Mouse (Mus musculus): ENCODE data around the gene Ngrn. TPM values are rescaled to one million over a fixed set of nuclear protein-coding genes. Genes with fewer than 3 reads are reported as not detected.

The Ngrn gene
- total RNA-seq, 2 experiments from 2014 or later: 41.8 to 47.0 TPM

- no peak for DNase-seq (ENCODE audit: low spot score in 2 of 2)
Observed at GRCm38 (mm10) chr7:80257706-80258105, 3.3 kb upstream of the Ngrn start.

- peak in 1 of 2 experiments; percentile 7 for DNase-seq (ENCODE audit: low spot score in 2 of 2)
Observed at GRCm38 (mm10) chr7:80261372-80261990, 466 bp downstream of the Ngrn start.

DNA sequence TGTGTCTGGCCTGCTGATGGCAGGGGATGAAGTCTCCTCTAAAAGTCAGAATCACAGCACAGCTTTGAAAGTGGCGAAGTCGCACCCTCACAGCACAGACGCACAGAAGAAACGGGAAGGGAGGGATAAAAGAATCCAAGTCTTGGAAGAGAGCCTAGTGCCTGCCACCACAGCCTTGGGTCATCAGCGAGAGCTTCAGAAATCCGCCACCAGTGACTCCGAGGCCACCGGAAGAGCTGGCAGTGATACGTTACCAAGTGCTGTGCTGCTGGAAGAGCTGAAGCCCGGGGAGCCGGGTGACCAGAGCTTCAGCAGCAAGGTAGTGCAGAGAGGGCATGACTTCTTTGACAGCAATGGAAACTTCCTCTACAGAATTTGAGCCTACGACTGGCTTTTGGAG lies 3.6 kb downstream of the Ngrn start:
- no peak for DNase-seq (ENCODE audit: low spot score in 2 of 2)

DNA sequence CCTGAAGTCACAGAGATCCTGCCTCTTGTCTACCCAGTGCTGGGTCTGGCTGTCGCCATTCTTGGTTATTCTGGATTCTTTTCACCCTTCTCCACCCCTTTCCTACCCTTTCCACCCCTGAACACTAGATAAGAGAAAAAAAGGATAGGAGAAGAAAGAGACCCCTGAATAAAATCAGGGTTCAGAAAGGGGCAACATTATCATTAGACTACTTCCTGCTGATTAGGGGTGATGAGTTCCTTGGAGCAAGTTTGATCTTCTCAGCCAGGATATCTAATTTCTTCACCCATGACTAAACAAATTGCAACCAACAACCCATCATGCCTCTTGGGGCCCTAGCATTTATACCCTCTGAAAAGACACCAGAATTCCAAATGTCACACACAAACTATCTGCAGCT lies 6.7 kb downstream of the Ngrn start:
- no peak for DNase-seq (ENCODE audit: low spot score in 2 of 2)

DNA sequence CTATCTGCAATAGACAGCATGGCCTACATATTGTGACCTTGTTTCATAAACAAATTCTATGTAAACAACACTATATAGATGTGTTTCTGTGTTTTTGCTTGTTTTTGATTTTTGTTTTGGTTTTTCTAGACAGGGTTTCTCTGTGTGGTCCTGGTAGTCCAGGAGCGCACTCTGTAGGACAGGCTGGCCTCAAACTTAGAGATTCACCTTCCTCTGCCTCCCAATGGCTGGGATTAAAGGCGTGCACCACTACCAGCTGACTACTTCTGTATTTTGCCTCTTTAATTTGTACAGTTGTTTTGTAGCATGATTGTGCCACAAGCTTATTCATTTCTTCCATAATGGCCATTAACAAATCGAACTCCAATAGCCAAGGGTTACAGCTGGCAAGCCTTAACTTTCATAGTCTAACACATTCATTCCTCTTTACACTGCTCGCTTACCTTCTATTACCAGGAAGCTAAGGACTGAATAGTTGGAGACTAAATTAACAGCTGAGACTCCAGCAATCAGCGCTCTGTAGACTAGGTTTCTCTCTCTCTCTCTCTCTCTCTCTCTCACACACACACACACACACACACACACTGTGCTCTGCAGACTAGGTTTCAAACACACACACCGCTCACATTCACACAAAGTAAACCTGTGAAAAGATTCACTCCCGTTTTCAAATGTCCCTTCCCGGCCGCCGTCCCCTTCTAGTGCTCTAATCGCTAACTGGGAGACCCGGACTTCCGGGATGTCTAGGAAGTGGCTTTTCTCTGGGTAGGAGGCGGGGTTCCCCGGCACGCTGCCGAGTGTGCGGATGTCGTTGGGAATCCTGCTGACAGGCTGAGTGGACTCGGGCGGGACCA lies 8.1 kb downstream of the Ngrn start, which contains the start of gene Vps33b:
Gene Vps33b, plus strand, starts transcription at position 753 of the 854 bp plus-strand sequence.
- DNase-seq (ENCODE audit: low spot score in 2 of 2): peak; percentile 96 to 99

DNA sequence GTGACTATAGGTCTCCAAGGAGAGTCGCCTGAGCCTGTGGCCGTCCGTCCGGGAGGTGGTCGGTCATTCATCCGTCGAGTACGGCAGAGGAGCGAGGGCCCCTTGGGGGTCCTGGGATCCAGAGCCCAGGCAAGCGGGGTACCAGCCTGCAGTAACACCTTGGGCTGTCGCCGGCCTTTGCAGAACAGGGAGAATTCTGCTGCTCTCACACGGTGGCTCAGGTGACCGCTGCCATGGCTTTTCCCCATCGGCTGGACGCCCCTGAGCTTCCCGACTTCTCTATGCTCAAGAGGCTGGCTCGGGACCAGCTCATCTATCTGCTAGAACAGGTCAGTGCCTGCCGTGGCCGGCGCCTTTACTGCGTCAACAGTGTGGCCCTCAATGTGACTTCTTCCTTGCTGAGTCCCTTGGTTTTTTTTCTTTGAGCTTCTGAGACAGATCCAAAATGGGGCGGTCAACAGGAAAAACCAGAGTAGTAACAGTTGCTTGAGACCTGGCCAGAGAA lies 8.8 kb downstream of the Ngrn start:
- DNase-seq (ENCODE audit: low spot score in 2 of 2): no peak

DNA sequence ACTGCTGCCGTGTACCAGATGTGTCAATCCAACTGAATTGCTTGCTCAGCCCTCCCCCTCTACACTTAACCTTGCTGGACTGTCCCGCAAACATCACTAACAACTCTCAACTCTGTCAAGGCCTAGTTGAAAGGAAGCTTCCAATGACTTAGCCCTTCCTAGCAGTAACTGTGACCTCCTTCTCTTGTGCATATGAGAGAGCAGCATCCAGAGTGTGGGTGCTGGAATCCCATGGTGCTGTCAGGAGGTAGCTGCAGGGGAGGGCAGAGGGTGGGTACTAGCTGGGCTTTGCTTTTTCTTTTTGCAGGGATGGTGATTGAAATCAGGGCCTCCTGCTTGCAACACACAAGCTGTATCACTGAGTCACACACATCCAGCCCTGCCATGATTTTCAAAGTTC lies 12.4 kb downstream of the Ngrn start:
- DNase-seq (ENCODE audit: low spot score in 2 of 2): no peak

DNA sequence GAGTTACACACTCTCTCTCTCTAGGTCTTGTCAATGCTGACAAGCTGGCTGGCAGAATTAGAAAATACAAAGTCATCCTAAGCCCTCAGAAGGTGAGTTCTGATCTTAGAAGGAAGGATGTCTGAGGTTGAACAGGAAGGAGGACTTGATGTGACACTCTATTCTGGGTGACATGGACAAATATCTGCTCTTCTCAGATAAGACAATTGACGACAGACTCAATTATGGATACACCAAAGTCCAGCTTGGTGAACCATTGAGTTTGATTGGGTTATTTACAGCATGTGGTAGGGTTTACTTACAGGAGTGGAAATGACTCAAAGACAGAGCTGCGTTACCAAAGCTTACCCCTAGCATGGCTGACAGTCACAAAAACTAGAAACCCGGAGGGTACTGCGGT lies 15.4 kb downstream of the Ngrn start:
- no peak for DNase-seq (ENCODE audit: low spot score in 2 of 2)

DNA sequence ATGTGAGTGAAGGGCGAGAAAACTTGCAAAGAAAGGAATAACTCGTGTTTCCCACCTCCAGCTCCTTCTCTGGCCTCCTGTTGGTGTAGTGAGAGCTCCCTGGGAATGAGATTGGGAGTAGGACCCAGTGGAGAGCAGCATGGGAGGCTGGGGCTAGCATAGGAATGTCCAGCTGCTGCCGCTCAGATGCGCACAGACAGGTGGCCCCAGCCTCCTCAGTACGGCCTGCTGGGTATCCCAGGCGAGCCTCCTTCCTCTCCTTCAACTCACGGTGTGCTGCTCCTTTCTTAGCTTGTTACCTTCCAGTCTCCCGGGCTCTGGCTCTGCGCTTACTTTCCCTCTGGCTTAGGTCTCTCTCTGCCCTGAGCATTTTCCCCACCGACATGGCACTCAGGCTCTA lies 19.0 kb downstream of the Ngrn start:
- DNase-seq (ENCODE audit: low spot score in 2 of 2): no peak

- DNase-seq (ENCODE audit: low spot score in 2 of 2): no peak
Observed at GRCm38 (mm10) chr7:80280998-80281397, 20.0 kb downstream of the Ngrn start.

DNA sequence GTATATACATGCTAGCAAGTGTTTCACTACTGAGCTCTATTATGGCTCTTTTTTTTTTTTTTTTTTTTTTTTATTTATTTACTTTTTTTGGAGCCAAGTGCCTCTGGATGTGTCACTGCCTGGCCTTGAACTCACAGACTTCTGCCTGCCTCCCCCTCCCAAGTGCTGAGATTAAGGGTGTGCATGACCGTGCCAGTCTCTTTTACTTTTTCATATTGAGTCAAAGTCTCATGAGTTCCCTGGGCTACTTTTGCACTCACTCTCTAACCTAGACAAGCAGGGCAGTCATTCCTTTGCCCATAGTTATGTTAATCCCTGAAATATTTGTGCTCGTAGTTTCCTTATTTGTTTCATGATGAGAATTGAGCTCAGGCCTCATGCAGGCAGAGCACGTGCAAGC lies 20.6 kb downstream of the Ngrn start:
- no peak for DNase-seq (ENCODE audit: low spot score in 2 of 2)

DNA sequence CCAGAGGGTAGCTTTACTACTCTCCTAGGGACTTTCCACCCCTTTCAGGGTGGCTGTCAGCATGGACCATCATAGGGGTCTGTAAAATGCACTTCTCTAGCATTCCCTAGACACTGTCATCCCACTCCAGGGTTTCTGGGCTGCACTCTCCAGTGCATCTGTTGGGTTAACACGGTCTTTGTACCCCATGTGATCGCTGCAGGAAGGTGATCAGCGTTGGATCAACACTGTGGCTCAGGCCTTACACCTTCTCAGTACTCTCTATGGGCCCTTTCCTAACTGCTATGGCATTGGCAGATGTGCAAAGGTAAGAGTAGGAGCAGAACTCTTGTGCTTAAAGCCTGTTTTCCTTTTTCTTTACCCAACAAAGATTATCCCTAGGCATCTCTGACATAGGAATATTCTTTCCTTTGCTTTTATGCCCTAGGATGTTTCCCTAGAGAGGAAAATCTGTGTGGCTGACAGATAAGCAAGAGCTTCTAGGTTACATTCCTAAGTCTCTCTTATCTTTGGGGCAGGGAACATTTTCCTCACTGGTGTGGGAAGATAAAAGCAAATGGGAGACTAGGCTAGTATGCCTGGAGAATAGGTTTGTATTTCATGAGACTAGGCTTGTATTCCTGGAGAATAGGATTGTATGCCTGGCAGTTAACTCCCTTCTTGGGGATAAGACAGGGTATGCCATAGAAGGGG lies 22.4 kb downstream of the Ngrn start:
- no peak for DNase-seq (ENCODE audit: low spot score in 2 of 2)

DNA sequence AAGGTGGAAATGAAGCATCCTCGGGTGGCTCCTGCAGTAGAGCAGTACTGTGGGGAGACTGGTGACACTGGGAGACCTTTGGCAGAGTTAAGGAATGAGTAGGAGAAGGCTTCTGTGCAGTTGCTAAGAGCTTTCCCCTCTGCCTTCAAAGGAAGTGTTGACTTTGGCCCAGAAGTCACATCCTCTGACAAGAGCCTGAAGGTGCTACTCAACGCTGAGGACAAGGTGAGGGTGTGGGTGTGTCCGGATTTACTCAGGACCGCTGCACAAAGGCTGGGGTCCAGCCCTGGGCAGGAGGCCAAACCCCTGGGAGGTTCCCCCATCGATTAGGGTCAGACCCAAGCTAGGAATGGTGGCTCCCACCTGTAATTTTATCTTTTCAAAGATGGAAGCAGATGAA lies 23.4 kb downstream of the Ngrn start:
- DNase-seq (ENCODE audit: low spot score in 2 of 2): no peak

DNA sequence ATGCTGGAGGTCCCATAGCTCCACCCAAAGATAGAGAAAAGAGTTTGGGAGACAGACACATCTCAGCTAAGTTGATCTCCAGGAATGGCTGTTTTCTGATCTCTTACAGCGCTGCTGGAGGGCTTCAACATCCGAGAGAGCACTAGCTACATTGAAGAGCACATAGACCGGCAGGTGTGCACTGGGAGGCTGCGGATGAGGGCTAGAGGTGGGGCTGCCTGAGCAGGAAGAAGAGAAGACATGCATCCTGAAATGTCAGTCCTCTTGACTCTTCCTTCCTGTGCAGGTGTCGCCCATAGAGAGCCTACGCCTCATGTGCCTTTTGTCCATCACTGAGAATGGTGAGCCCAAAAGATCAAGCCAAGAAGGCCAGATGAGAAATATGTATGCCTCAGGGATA lies 24.7 kb downstream of the Ngrn start:
- no peak for DNase-seq (ENCODE audit: low spot score in 2 of 2)

- DNase-seq (ENCODE audit: low spot score in 2 of 2): no peak
Observed at GRCm38 (mm10) chr7:80287736-80288135, 26.7 kb downstream of the Ngrn start.

DNA sequence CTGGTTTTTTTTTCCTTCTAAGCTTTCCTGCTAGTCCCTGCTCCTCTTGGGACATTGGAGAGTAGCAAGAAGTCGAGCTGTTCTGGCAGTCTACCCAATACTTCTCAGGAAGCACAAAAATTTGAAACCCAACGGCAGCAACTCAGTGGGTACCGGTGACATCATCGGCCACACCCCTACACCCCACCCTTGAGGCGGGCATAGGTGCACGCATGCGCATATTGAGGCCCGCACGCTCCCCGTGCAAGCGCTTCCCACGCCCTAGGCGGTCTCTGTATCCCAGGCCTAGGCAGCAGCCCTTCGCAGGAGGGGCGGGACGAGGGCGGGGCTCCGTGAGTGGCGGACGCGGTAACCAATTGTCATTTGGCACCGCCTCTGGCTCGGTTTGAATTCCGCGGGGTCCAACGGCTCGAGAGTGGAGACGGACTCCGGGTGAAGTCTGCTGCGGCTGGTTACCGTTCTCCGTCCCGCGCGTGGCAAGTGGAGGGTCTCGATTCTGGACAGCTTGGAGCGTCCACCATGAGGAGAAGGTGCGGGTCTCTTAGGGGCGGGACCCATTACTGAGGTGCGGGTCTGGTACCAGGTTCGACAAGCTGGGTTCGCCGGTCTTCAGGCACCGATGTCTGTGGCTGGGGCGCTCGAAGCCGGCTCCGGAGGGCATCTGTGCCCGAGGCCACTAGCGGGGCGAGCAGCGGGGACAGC lies 33.2 kb downstream of the Ngrn start, which contains the start of gene Prc1:
Gene Prc1, plus strand, starts transcription at position 389 of the 702 bp plus-strand sequence.
- peak; percentile 96 to 97 for DNase-seq (ENCODE audit: low spot score in 2 of 2)

GRCm38 (mm10) chr7:80294764-80295648 lies 34.0 kb downstream of the Ngrn start:
- no peak for DNase-seq (ENCODE audit: low spot score in 2 of 2)

DNA sequence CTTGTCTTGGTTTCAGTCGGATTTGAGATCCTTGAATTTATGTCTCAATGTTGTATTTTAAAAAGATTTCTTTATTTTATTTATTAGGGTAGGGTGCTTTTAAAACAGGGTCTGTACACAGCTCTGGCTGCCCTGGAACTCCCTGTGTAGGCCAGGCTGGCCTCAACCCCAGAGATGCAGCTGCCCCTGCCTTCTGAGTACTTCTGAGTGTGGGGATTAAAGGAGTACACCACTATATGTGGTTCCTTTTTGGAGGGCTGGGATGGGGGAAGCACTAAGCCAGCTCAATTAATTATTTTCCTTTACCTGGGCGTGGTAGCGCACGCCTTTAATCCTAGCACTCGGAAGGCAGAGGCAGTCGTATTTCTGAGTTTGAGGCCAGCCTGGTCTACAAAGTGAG lies 35.4 kb downstream of the Ngrn start:
- DNase-seq (ENCODE audit: low spot score in 2 of 2): no peak

DNA sequence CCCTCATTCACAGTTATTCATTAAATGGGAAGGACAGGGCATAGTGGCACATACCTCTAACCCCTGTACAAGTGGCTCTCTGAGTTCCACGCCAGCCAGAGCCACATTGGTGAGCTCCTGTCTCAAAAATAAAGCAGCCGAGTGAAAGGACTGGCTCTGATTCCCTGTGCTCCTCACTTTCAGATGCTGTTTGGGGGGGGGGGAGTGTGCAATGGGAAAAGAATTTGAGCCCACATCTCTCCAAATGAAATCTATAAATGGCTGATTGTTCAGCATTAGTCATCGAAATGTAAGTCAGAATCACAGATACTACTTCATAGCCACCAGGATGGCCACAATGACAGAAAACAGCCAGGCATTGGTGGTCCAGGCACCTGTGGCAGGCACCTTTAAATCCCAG lies 36.0 kb downstream of the Ngrn start:
- no peak for DNase-seq (ENCODE audit: low spot score in 2 of 2)

DNA sequence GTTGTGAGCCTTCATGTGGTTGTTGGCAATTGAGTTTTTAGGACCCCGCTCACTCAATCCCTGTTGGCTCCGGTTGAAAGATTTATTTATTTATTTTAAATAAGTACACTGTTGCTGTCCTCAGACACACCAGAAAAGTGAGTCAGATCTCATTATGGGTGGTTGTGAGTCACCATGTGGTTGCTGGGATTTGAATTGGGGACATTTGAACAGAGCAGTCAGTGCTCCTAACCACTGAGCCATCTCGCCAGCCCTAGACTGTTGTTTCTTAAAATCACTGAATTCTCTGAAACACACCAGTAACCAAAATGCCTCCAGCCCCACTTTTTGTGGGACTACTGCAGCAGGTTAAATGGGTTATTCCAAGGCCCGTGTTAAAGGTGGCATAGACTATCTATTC lies 37.7 kb downstream of the Ngrn start:
- no peak for DNase-seq (ENCODE audit: low spot score in 2 of 2)

All from left cerebral cortex, adult 18-20 months (tissue).